Mouse (Mus musculus) frontal cortex, adult 2 months (tissue): ENCODE results near the gene Zfp652. TPM values are rescaled to one million over a fixed set of nuclear protein-coding genes. Genes with fewer than 3 reads are reported as not detected.
"Not testable (repeated sequence)": the region's sequence is repeated elsewhere in the genome, so short reads cannot be mapped to it uniquely, and the experiment has no call there.

ENCODE experiments used
- DNase-seq, 2 experiments: peaks; one replicate each; pipeline ENCODE4 v3.0.0; 2022; ENCODE audit warnings: low spot score in 1 of 2; ENCODE audit errors: extremely low spot score in 1 of 2
- polyA plus RNA-seq: library from polyadenylated mRNA; depleted of rRNA; stranded (reverse); fragments of >200 nt; gene quantifications from 2 replicates; pipeline ENCODE4 v1.2.3, GENCODE M21; 2012; rRNA removed

Gene Zfp652
- 25.3 and 26.1 TPM in 2 replicates for polyA plus RNA-seq

GRCm38 (mm10) chr11:95712563-95713224 is at the start of gene Zfp652:
Gene Zfp652 (plus strand): TSS chr11:95712673.
- peak; percentile 28 to 82 for DNase-seq

- DNase-seq: peak; percentile 97 to 99
Observed at GRCm38 (mm10) chr11:95666529-95667149, 45.8 kb upstream of the Zfp652 start, which contains the start of gene Phb. Gene Phb (plus strand): TSS chr11:95666957.

- no peak for DNase-seq
Observed at GRCm38 (mm10) chr11:95667177-95667576, 45.3 kb upstream of the Zfp652 start.

GRCm38 (mm10) chr11:95668086-95668485 is 44.4 kb upstream of the Zfp652 start:
- not testable (repeated sequence) for DNase-seq

GRCm38 (mm10) chr11:95675498-95675897 is 37.0 kb upstream of the Zfp652 start:
- DNase-seq: no peak

- peak in 1 of 2 experiments; percentile 62 for DNase-seq
Observed at GRCm38 (mm10) chr11:95676307-95676706, 36.2 kb upstream of the Zfp652 start.

- DNase-seq: no peak
Observed at GRCm38 (mm10) chr11:95677925-95678701, 34.4 kb upstream of the Zfp652 start.

GRCm38 (mm10) chr11:95681995-95682601 is 30.4 kb upstream of the Zfp652 start:
- no peak for DNase-seq

- DNase-seq: no peak
Observed at GRCm38 (mm10) chr11:95682946-95683345, 29.5 kb upstream of the Zfp652 start.

- DNase-seq: peak; percentile 57 to 93
Observed at GRCm38 (mm10) chr11:95686031-95686430, 26.4 kb upstream of the Zfp652 start.

GRCm38 (mm10) chr11:95687084-95687656 is 25.3 kb upstream of the Zfp652 start:
- no peak for DNase-seq

GRCm38 (mm10) chr11:95688515-95688914 is 24.0 kb upstream of the Zfp652 start:
- no peak for DNase-seq

- DNase-seq: peak in 1 of 2 experiments; percentile 31
Observed at GRCm38 (mm10) chr11:95688981-95689380, 23.5 kb upstream of the Zfp652 start.

GRCm38 (mm10) chr11:95689544-95689943 is 22.9 kb upstream of the Zfp652 start:
- no peak for DNase-seq

GRCm38 (mm10) chr11:95698541-95698940 is 13.9 kb upstream of the Zfp652 start:
- DNase-seq: no peak

GRCm38 (mm10) chr11:95700778-95701739 is 11.4 kb upstream of the Zfp652 start:
- no peak for DNase-seq

GRCm38 (mm10) chr11:95704032-95704969 is 8.2 kb upstream of the Zfp652 start:
- no peak for DNase-seq

GRCm38 (mm10) chr11:95704970-95705330 is 7.5 kb upstream of the Zfp652 start:
- peak in 1 of 2 experiments; percentile 27 for DNase-seq
